Mouse (Mus musculus): Measurements from ENCODE around the gene Hist2h3b. TPM values are rescaled to one million over a fixed set of nuclear protein-coding genes. Genes with fewer than 3 reads are reported as not detected.
A peak's percentile ranks its signal among the peaks of the same experiment; 100 is the strongest.
"Not testable (repeated sequence)": the region's sequence is repeated elsewhere in the genome, so short reads cannot be mapped to it uniquely, and the experiment has no call there.

Gene Hist2h3b
- 100 to 1,000 TPM; 125 to 254 TPM for total RNA-seq (2021)
- long read RNA-seq, experiment 1 = 0 reads
- long read RNA-seq, experiment 2 = 0 reads

GRCm38 (mm10) chr3:96268051-96268775, at the start of gene Hist2h3b:
Gene Hist2h3b (plus strand): TSS chr3:96268654.
- intact Hi-C loops (cut with DNase I) = no loop called here
- peak; percentile 74 to 83 for DNase-seq

DNA sequence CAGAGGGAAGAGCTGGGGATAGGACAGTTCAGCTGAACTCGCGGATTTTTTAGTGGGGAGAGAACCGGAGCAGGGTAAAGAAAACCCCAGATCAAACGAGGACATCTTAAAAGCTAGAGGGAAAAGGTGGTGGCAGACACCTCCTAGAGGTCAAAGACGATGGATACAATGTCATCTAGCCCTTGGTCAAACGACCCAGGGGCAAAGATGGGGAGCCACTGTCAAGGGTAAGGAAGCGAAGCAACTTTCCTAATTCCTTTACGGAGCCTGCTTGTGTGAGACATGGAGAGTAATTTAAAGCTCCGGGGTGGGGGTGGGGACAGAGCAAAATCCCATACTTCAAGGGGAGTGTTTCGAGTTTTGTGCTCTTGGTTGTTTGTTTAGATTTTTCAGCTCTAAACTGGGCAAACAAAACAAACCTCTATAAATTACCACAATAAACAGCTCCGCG, 49.2 kb upstream of the Hist2h3b start:
- peak in 1 of 2 experiments; percentile 30 for DNase-seq
- intact Hi-C loops (cut with DNase I) = no loop called here

DNA sequence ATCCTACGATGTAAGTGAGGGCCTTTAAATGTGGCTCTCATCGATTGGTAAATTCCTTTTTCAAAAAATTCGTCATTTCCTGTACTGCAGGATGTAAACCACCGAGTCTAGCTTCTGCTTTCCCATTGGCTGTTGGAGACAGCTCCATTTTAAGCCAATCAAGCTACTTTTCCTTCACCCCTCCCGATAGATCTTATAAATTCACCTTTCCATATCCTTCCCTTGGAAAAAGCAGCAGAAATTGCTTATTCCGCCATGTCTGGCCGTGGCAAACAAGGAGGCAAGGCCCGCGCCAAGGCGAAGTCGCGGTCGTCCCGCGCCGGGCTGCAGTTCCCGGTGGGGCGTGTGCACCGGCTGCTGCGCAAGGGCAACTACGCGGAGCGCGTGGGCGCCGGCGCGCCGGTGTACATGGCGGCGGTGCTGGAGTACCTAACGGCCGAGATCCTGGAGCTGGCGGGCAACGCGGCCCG, 48.8 kb upstream of the Hist2h3b start, which contains the start of the genes Bola1 and Hist2h2ab:
Gene Bola1, minus strand, starts transcription at position 49 of the 470 bp plus-strand sequence.
Gene Hist2h2ab, plus strand, starts transcription at position 205 of the 470 bp plus-strand sequence.
- DNase-seq = peak; percentile 73 to 76
- intact Hi-C loops (cut with DNase I) = loop anchor here (1.0 to 2.0 kb wide), 2 partner anchors 44 to 47 kb away; partner anchors contain the start of genes Hist2h4 and Sf3b4

DNA sequence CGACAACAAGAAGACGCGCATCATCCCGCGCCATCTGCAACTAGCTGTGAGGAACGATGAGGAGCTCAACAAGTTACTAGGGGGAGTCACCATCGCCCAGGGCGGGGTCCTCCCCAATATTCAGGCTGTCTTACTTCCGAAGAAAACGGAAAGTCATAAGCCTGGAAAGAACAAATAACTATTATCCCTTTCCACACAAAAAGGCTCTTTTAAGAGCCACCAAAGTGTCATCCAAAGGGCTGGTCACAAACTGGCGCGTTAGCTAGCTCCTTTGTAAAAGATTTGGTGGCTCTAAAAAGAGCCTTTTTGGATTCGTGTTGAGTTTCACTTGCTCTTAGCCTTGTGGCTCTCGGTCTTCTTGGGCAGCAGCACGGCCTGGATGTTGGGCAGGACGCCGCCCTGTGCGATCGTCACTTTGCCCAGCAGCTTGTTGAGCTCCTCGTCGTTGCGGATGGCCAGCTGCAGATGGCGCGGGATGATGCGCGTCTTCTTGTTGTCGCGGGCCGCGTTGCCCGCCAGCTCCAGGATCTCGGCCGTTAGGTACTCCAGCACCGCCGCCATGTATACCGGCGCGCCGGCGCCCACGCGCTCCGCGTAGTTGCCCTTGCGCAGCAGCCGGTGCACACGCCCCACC, 48.2 kb upstream of the Hist2h3b start:
- intact Hi-C loops (cut with DNase I) = loop anchor here (1.0 to 2.0 kb wide), 2 partner anchors 43 to 47 kb away; partner anchors contain the start of genes Hist2h4 and Sf3b4
- DNase-seq = not testable (repeated sequence)

GRCm38 (mm10) chr3:96220765-96221639, 47.5 kb upstream of the Hist2h3b start, which contains the start of the genes Hist2h2ac and Hist2h2be:
Gene Hist2h2ac (minus strand): TSS chr3:96220880.
Gene Hist2h2be (plus strand): TSS chr3:96221119.
- peak; percentile 81 to 84 for DNase-seq
- intact Hi-C loops (cut with DNase I) = loop anchor here (1.0 to 2.0 kb wide), 2 partner anchors 42 to 48 kb away; partner anchors contain the start of genes Hist2h4 and Sf3b4

DNA sequence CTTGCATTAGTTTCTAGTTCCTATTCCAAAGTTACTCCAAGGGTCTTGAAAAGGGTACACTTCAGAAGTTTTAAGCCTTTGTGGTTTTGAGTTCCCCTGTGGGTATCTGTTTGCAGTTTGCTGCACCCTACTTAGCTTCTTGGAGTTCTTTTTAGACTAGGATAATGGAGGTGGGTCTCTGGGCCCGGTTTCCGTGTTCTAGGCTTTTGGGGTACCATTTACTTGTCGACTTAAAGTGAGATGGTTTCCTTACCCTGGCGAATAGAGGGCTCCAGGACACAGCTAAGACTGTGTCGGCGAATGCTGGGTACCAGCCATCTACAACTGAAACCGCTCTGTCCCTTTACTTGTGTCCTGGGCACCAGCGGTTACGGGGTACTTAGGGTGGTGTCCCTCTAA, 46.8 kb upstream of the Hist2h3b start:
- intact Hi-C loops (cut with DNase I) = loop anchor here (2.0 kb wide), 2 partner anchors 15 to 49 kb away; partner anchors contain the start of gene Sf3b4
- DNase-seq = peak in 1 of 2 experiments; percentile 6

GRCm38 (mm10) chr3:96222774-96223173, 45.7 kb upstream of the Hist2h3b start:
- intact Hi-C loops (cut with DNase I) = loop anchor here (2.0 kb wide), 1 partner anchor 14 kb away; no protein-coding TSS in a partner anchor
- no peak for DNase-seq

DNA sequence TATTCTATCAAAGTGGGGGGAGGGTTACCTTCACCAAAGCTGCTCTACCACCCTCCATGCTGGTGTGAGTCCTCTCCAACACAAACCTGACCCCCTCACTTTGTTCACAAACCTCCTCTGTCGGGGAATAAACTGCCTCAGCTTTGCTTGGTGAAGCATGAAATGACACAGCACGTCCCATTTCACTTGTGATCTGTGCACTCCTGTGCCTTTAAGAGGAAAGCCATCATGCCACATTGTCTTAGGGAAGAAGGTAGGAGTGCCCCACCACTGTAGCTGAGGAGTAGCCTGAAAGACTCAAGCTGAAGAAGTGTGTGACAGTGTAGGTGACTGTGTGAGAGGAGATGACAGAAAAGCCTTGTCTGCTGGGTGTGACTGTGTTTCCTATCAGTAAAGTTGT, 43.0 kb upstream of the Hist2h3b start:
- intact Hi-C loops (cut with DNase I) = no loop called here

DNA sequence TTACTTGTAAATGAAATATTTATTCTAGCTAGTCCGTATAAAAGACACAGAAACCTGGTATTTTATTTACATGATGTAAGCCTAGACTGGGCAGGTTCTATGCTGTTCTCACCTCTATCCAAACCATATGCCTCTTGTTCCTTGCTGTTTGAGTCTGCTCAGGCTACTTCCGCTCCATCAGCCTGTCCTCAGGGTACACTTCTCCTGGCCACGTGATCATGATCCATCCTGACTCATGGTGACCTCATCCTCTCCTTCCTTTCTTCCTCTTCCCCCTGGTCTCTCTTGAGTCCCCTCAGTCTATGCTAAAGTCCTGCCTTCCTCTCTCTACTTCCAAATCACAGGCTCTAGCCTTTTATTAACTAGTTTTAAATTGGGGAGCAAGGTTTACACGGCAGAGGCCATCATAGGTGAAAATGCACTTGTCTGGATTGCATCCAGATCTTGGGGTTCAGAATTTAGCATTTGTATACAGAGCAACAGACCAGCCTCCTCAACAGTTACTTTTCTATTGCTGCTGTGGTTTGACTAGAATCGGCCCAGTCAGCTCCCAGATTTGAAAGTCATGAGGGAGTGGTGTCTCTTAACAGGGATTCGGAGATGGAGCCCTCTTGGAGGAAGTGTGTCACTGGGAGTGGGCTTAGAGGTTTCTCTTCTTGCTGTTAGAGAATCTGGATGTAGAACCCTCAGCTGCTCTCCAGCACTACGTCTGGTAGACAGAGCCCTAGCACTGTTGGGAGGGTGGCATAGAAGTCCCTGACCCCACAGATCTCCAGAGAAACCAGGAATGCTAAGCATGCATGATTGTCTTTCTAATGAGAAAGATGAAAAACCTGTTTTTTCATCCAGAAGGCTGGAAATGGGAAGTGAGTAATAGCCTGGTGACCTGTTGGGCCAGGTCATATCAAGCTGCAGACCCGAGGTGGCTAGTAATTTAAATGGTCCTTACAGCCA, 41.5 kb upstream of the Hist2h3b start:
- intact Hi-C loops (cut with DNase I) = no loop called here
- no peak for DNase-seq

More for the DNA sequence above, 43.0 kb upstream of the Hist2h3b start:
- no peak for DNase-seq

DNA sequence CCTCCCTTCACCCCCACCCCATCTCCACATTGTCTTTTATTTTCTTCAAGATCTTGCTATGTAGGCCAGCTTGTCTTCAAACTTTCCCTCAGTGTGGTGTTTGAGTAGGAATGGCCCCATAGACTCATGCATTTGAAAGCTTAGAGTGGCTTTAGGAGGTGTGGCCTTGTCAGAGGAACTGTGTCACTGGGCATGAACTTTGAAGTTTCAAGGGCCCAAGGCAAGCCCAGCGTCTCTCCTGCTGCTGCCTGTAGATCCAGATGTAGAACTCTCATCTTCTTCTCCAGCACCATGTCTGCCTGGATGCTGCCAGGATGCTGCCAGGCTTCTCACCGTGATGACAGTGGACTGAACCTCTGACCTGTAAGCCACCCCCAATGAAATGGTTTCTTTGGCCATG, 39.6 kb upstream of the Hist2h3b start:
- DNase-seq = no peak
- intact Hi-C loops (cut with DNase I) = no loop called here

- no peak for DNase-seq
- intact Hi-C loops (cut with DNase I) = no loop called here
Observed at GRCm38 (mm10) chr3:96230404-96230803, 38.0 kb upstream of the Hist2h3b start.

GRCm38 (mm10) chr3:96230910-96231757, 37.3 kb upstream of the Hist2h3b start:
- DNase-seq = no peak
- intact Hi-C loops (cut with DNase I) = no loop called here

DNA sequence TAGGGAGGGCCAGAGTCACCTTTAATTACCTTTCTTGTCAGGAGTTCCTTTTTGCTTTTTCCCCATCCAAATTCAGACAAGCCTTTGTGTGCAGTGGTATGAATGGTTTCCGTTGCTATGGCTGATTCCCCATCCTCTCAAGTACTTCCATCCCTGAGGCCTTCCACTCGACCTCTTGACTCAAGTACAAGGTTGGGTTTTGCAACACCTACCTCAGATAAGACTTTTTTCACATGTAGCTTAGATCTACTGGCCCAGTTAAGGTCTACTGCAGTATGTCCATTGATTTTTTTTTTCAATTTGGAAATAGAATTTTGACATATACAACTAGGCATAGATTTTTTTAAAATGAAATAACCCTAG, 36.7 kb upstream of the Hist2h3b start:
- intact Hi-C loops (cut with DNase I) = no loop called here
- DNase-seq = no peak

DNA sequence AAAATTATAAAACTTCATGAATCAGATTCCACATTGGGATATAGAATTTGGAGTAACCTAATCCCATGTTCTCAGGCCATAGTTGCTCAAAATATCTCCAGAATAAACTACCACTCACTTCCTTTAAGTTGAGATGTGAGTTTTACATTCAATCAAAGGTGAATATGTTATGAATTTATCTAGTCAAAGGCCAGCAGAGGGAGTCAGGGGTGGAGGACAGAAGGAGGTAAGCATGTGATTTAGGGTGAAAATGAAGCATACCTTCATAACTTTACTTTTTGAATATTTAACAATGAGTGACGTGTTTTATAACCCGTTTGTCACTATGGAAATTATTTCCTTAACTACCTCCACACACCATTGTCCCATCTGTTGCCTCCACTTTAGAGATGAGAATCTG, 33.5 kb upstream of the Hist2h3b start:
- no peak for DNase-seq
- intact Hi-C loops (cut with DNase I) = no loop called here

DNA sequence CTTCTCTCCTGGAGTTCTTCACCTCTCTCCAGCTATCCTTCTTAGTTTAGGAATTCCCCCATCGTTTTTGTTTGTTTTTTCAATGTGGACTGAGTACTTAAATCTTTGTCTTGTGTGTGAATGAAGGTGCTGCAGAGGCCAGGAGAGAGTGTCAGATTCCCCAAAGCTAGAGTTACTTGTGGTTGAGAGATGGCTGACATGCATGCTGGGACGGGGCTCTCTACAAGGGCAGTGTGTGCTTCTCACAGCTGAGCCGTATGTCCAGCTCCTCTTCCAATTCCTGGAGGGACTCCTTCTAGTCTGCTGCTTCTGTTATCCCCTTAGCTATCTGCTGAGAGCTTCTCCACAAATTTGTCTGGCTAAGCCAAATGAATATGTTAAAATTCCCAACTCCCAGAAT, 32.6 kb upstream of the Hist2h3b start:
- DNase-seq = no peak
- intact Hi-C loops (cut with DNase I) = loop anchor here (2.0 kb wide), 1 partner anchor 13 kb away; no protein-coding TSS in a partner anchor

DNA sequence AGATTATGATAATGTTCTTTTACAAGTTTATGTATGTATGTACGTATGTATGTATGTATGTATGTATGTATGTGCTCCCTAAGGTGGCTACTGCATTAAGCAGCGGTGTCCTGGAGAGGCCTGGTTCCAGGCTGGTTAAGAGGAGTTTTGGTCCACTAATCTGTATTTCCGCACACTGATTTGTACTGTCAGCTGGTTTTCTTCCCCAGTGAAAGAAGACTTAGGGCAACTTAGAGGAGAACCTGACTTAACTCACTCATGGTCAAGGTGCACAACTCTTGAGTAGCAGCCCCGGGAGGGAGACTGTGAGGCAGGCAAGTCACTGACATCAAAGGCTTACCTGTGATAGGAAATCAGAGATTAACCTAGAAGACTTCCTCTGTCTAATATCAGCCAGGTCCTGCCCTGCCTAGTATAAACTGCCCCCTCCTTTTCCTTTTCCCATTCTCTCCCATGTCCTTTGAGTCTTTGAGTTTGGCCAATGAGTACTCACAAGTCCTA, 31.6 kb upstream of the Hist2h3b start:
- DNase-seq = no peak
- intact Hi-C loops (cut with DNase I) = loop anchor here (2.0 kb wide), 1 partner anchor 14 kb away; no protein-coding TSS in a partner anchor

GRCm38 (mm10) chr3:96237335-96237903, 31.0 kb upstream of the Hist2h3b start:
- DNase-seq = no peak
- intact Hi-C loops (cut with DNase I) = loop anchor here (2.0 kb wide), 1 partner anchor 15 kb away; no protein-coding TSS in a partner anchor

All from heart, postnatal 14 days (tissue).